Mouse (Mus musculus): ENCODE measurements around the gene Acad12.
A peak's percentile ranks its signal among the peaks of the same experiment; 100 is the strongest.
"Not testable (repeated sequence)": the region's sequence is repeated elsewhere in the genome, so short reads cannot be mapped to it uniquely, and the experiment has no call there.

Acad12 gene

GRCm38 (mm10) chr5:121618592-121619513 is at the start of gene Acad12:
Acad12 (minus strand) TSS chr5:121618938.
- DNase-seq = peak; percentile 70 to 81

- no peak for DNase-seq
These were observed 49.7 kb upstream of the Acad12 start for GRCm38 (mm10) chr5:121668411-121668810.

DNA sequence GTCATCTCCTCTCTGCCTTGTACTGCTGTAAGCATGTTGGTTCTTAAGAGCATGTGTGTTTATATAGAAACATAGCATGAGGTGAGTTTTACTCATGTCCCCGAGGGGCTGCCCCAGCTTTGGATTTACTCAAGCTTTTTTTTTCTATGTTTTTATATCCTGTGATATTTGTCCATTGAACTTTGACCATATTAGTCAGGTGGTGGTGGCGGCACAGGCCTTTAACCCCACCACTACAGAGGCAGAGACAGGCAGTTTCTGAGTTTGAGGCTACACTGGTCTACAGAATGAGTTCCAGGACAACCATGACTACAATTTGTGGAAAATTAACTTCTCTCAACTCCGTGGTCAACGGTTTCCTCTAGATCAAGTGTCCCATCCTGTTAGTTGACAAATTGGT is 48.3 kb upstream of the Acad12 start:
- DNase-seq = no peak

- DNase-seq = no peak
These were observed 46.2 kb upstream of the Acad12 start for GRCm38 (mm10) chr5:121664971-121665370.

- no peak for DNase-seq
These were observed 45.3 kb upstream of the Acad12 start for GRCm38 (mm10) chr5:121664078-121664477.

GRCm38 (mm10) chr5:121663456-121663855 is 44.7 kb upstream of the Acad12 start:
- DNase-seq = no peak

GRCm38 (mm10) chr5:121661494-121661893 is 42.8 kb upstream of the Acad12 start:
- no peak for DNase-seq

GRCm38 (mm10) chr5:121660897-121661254 is 42.1 kb upstream of the Acad12 start:
- no peak for DNase-seq

GRCm38 (mm10) chr5:121660059-121660896 is 41.5 kb upstream of the Acad12 start, which contains the start of the genes Acad10 and Brap:
Acad10 (minus strand) TSS chr5:121660514.
Brap (plus strand) TSS chr5:121660563.
- DNase-seq = peak; percentile 90 to 95

GRCm38 (mm10) chr5:121657656-121658055 is 38.9 kb upstream of the Acad12 start:
- DNase-seq = not testable (repeated sequence)

DNA sequence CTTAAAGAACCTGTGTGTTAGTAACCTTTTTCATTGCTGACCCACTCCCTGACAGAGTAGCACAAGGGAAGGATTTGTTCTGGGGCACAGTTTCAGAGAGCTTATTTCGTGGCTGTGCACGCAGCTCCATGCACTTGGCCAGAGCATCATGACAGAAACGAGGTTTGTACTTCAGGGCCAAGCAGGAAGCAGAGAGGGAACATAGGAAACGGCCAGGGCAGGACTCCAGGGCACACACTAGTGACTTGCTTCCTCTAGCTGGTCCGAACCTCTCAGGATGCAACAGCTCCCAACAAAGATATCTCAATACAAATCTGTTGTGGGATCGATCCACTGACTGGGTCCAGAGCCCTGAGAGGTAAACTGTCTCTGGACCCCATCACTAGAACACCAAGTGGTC is 38.1 kb upstream of the Acad12 start:
- DNase-seq = not testable (repeated sequence)

DNA sequence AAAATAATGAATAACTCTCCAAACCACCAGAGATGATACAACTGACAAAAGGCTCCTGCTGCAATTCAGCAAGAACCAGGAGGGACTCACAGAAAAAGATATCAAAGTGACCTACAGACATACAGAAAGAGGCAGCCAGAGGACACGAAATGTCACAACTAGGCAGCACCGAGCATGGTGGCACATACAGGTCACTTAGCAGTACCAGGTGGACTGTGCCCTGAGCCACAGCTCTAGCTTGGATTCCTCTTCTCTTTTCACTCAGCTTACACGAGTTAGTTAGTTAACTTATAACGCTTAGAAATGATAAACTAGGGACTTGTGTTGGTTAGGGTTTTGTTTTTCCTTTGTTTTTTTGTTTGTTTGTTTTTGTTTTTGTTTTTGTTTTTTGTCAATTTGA is 35.8 kb upstream of the Acad12 start:
- DNase-seq = no peak

DNA sequence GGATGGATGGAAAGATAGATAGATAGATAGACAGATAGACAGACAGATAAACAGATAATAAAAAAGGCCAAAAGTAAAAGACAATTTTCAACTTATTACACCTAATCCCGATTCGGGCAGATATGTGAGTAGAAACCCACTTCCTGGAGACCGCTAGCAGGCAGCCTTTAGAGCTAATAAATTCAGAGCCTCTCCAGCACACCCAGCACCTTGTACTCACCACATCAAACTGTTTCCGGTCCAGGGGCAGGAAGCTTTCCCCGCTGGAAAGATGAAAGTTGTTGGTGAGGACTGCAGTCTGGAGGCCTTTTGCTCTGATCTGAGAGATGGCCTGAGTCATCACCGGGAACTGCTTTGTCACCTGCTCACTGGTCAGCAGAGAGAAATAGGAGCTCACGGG is 30.4 kb upstream of the Acad12 start:
- DNase-seq = no peak

DNA sequence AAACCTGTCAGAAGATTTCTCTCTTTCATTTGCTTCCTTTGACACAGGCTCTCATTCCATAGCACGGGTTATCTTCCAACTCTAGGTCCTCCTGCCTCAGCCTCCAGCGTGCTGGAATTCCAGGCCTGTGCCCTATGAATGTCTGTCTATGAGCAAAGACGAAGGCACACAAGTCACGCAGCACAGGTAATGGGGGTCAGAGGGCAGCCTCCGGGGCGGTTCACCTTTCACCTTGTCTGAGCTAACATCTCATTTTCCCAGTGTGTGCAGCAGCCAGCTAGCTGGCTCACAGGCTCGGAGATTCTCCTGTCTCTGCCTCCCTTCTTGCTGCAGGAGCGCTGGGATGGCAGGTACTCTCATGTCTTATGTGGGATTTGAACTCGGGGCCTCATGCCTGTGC is 20.9 kb upstream of the Acad12 start:
- no peak for DNase-seq

GRCm38 (mm10) chr5:121637296-121637695 is 18.6 kb upstream of the Acad12 start:
- no peak for DNase-seq

GRCm38 (mm10) chr5:121634668-121635067 is 15.9 kb upstream of the Acad12 start:
- no peak for DNase-seq

- DNase-seq = no peak
These were observed 14.1 kb upstream of the Acad12 start for GRCm38 (mm10) chr5:121632804-121633203.

GRCm38 (mm10) chr5:121631106-121631647 is 12.4 kb upstream of the Acad12 start:
- DNase-seq = not testable (repeated sequence)

GRCm38 (mm10) chr5:121627871-121628270 is 9.1 kb upstream of the Acad12 start:
- peak; percentile 42 to 76 for DNase-seq

- no peak for DNase-seq
These were observed 4.5 kb upstream of the Acad12 start for GRCm38 (mm10) chr5:121623241-121623640.

- DNase-seq = no peak
These were observed 2.4 kb upstream of the Acad12 start for GRCm38 (mm10) chr5:121621102-121621501.

DNA sequence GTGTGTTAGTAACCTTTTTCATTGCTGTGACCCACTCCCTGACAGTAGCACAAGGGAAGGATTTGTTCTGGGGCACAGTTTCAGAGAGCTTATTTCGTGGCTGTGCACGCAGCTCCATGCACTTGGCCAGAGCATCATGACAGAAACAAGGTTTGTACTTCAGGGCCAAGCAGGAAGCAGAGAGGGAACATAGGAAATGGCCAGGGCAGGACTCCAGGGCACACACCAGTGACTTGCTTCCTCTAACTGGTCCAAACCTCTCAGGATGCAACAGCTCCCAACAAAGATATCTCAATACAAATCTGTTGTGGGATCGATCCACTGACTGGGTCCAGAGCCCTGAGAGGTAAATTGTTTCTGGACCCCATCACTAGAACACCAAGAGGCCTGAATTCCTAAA is 3.8 kb downstream of the Acad12 start:
- not testable (repeated sequence) for DNase-seq

GRCm38 (mm10) chr5:121612036-121612435 is 6.7 kb downstream of the Acad12 start:
- DNase-seq = no peak
